Comparison of ENCODE assay signal across 22 mouse cellular contexts in the genomic region with DNA sequence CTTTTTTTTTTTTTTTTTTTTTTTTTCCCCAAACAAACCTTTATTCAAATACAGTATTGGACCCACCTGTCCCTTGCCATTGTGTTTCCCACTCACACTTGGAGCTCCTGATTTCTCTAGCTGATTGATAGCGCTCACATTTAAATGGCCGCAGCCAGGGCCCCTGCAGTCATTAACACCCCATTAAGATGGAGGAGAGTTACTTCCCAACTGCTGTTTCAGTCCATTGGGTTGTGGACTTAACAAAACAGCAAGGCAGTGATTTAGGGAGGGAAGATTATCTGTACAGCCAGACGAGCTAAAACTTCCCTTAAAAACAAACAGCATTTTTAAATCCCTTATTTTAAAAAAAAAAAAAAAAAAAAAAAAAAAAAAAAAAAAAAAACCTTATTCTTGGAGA.
A peak's percentile ranks its signal among the peaks of the same experiment; 100 is the strongest.
DNase-seq lines count a peak whose midpoint lies in the region; ATAC-seq and TF ChIP-seq lines count a peak whose summit lies in the region.
"Had no signal": no experiment of that assay in that cellular context is flagged by ENCODE, and none has a peak within 500 bp of the region (broad histone marks: within the 10 kb centered on the region; RNA-seq: fewer than 3 reads in every experiment).

No protein-coding gene starts in this region.

- no peak for ATAC-seq in kidney, postnatal 0 days (replicated peaks; ENCODE audit: low FRiP score, low read depth)
- ATAC-seq: forebrain, embryonic 14.5 days; hindbrain, postnatal 0 days had no signal

- H3K4me2 ChIP-seq in kidney, postnatal 0 days (ENCODE audit: low read length), result no peak overlapping the region
- H3K4me2 ChIP-seq: embryonic facial prominence, embryonic 15.5 days; heart, embryonic 15.5 days; hindbrain, embryonic 13.5 days had no signal

- no peak for TF ChIP-seq POLR2A in brain, embryonic 14.5 days (IDR thresholded peaks at IDR 0.05; ENCODE audit: borderline replicate concordance, extremely low read depth, insufficient read depth, insufficient read length, poor library complexity, severe bottlenecking)

- TF ChIP-seq CTCF in kidney, postnatal 0 days (IDR thresholded peaks at IDR 0.05; ENCODE audit: low read depth), result no peak
- no peak for TF ChIP-seq CTCF in brain, embryonic 14.5 days (IDR thresholded peaks at IDR 0.05; ENCODE audit: borderline replicate concordance, extremely low read depth, insufficient read depth, insufficient read length)

- no peaks in the 10 kb centered on the region for H3K9me3 ChIP-seq in kidney, postnatal 0 days (replicated peaks; ENCODE audit: low read length)
- H3K9me3 ChIP-seq: embryonic facial prominence, embryonic 15.5 days; forebrain, embryonic 10.5 days; heart, embryonic 10.5 days; heart, embryonic 15.5 days; hindbrain, embryonic 13.5 days had no signal

- H3K27me3 ChIP-seq in kidney, postnatal 0 days (ENCODE audit: insufficient read depth, low read length), result no peaks in the 10 kb centered on the region
- H3K27me3 ChIP-seq: embryonic facial prominence, embryonic 15.5 days; heart, embryonic 15.5 days; hindbrain, embryonic 13.5 days had no signal

- no peaks in the 10 kb centered on the region for H3K36me3 ChIP-seq in kidney, postnatal 0 days (ENCODE audit: insufficient read depth, low read length)
- H3K36me3 ChIP-seq: embryonic facial prominence, embryonic 15.5 days; forebrain, embryonic 10.5 days; heart, embryonic 10.5 days; heart, embryonic 15.5 days; hindbrain, embryonic 13.5 days had no signal

- 30% methylated on average over 3 of the region's 3 CpGs for WGBS in kidney, postnatal 0 days

- no peaks in the 10 kb centered on the region for H3K4me1 ChIP-seq in kidney, postnatal 0 days (replicated peaks; ENCODE audit: insufficient read depth, low read length)
- H3K4me1 ChIP-seq: embryonic facial prominence, embryonic 15.5 days; forebrain, embryonic 10.5 days; heart, embryonic 15.5 days had no signal

- peak; percentile 15 for DNase-seq in embryo, embryonic 11 days
- DNase-seq in embryo, embryonic 10 days (ENCODE audit: low spot score), result no peak
- DNase-seq in kidney, postnatal 0 days (ENCODE audit: low spot score), result peak; percentile 73
- no peak for DNase-seq in kidney, postnatal 25 days
- DNase-seq in brain, embryonic 14.5 days (ENCODE audit: low read depth), result peak; percentile 13
- peak; percentile 19 for DNase-seq in mesoderm, embryonic 11.5 days (ENCODE audit: low read depth, low spot score)
- no peak for DNase-seq in layer of hippocampus, postnatal 25 days (ENCODE audit: extremely low spot score in 1 of 2, low spot score in 1 of 2)
- DNase-seq: adrenal gland, adult 2 months; adrenal gland, postnatal 25 days; cerebellum, adult 2 months; cerebellum, postnatal 10 days; gastrocnemius, postnatal 36 days; heart, adult 18-20 months; heart, postnatal 14 days had no signal

- H3K4me3 ChIP-seq in kidney, postnatal 0 days (replicated peaks; ENCODE audit: low read depth, low read length), result no peak overlapping the region
- H3K4me3 ChIP-seq: embryonic facial prominence, embryonic 15.5 days; erythroblast, embryonic 14.5 days; forebrain, embryonic 10.5 days; heart, embryonic 10.5 days; heart, embryonic 15.5 days; hindbrain, embryonic 13.5 days had no signal

- no peak overlapping the region for H3K9ac ChIP-seq in kidney, postnatal 0 days (ENCODE audit: low read depth, low read length)
- H3K9ac ChIP-seq: embryonic facial prominence, embryonic 15.5 days; heart, embryonic 15.5 days; hindbrain, embryonic 13.5 days had no signal

- no peak overlapping the region for H3K27ac ChIP-seq in kidney, postnatal 0 days
- H3K27ac ChIP-seq: embryonic facial prominence, embryonic 15.5 days; forebrain, embryonic 10.5 days; heart, embryonic 10.5 days; heart, embryonic 15.5 days; hindbrain, embryonic 13.5 days; hindbrain, postnatal 0 days had no signal

Comparison
In these comparisons a context has a peak if more than half of its experiments do, and no peak if none do; other contexts are left out.
1. DNase-seq: peak in embryo, embryonic 11 days (single experiment), kidney, postnatal 0 days (single experiment), brain, embryonic 14.5 days (single experiment) and mesoderm, embryonic 11.5 days (single experiment); none in embryo, embryonic 10 days (single experiment), kidney, postnatal 25 days (0 of 2) and layer of hippocampus, postnatal 25 days (0 of 2).